Mouse (Mus musculus) forebrain, embryonic 14.5 days (tissue): Measurements from ENCODE around the gene Crk. TPM values are rescaled to one million over a fixed set of nuclear protein-coding genes. Genes with fewer than 3 reads are reported as not detected.
"Not testable (repeated sequence)": the region's sequence is repeated elsewhere in the genome, so short reads cannot be mapped to it uniquely, and the experiment has no call there.

Experiments
- ATAC-seq: fragments of 200-750 bp; cut with Nextera tagmentation; 2 replicates; pipeline ENCODE4 v1.8.0; 2017; ENCODE audit warnings: mild to moderate bottlenecking, moderate library complexity
- DNase-seq: peaks from one replicate; pipeline ENCODE4 v3.0.0-alpha.2; 2015; ENCODE audit warnings: low spot score
- H3K27ac ChIP-seq: fragments of 300-500 bp; sonication (generic); 2 replicates; pipeline ENCODE4 v1.5.1; 2014; ENCODE audit warnings: low read depth, mild to moderate bottlenecking, control low read depth, low read length, moderate library complexity
- H3K27me3 ChIP-seq: fragments of 300-500 bp; sonication (generic); replicated peaks from 2 replicates; pipeline ENCODE4 v1.6.1; 2014; ENCODE audit warnings: low read length, control low read depth, mixed read lengths; ENCODE audit not compliant: control insufficient read depth, insufficient read depth
- H3K36me3 ChIP-seq: fragments of 300-500 bp; sonication (generic); 2 replicates; pipeline ENCODE4 v1.6.1; 2014; ENCODE audit warnings: low read length, control low read depth; ENCODE audit not compliant: control insufficient read depth, insufficient read depth
- H3K4me1 ChIP-seq: fragments of 300-500 bp; sonication (generic); 2 replicates; pipeline ENCODE4 v1.6.1; 2014; ENCODE audit warnings: antibody characterized with exemption, low read length, control low read depth; ENCODE audit not compliant: control insufficient read depth, insufficient read depth
- H3K4me2 ChIP-seq: fragments of 300-500 bp; sonication (generic); 2 replicates; pipeline ENCODE4 v1.6.1; 2014; ENCODE audit warnings: mild to moderate bottlenecking, control low read depth, low read length
- H3K4me3 ChIP-seq: fragments of 300-500 bp; sonication (generic); 2 replicates; pipeline ENCODE4 v1.5.1; 2014; ENCODE audit warnings: low read depth, low read length, control low read depth
- H3K9ac ChIP-seq: fragments of 300-500 bp; sonication (generic); 2 replicates; pipeline ENCODE4 v1.6.1; 2014; ENCODE audit warnings: mild to moderate bottlenecking, low read length, control low read depth, moderate library complexity
- H3K9me3 ChIP-seq: fragments of 300-500 bp; sonication (generic); replicated peaks from 2 replicates; pipeline ENCODE4 v1.6.1; 2016; ENCODE audit warnings: low read length, control low read depth, mixed read lengths; ENCODE audit not compliant: control insufficient read depth
- WGBS: fragments of 180-500 bp; shearing (Covaris S2); extraction: QIAGEN DNeasy Blood & Tissue Kit; methylation state at CpG from one replicate; pipeline ENCODE4 v1.1.7; 2014; 5-methylcytosine and 5-hydroxymethylcytosine counted together
- polyA plus RNA-seq: library from polyadenylated mRNA; unstranded; fragments of >200 nt; fragmentation: Nextera tagmentation; extraction: Ambion mirVana; gene quantifications from 2 replicates; pipeline ENCODE4 v1.2.1, GENCODE M21; 2014

Gene Crk
- polyA plus RNA-seq, 1 experiment from 2014 or later, result 105 TPM

DNA sequence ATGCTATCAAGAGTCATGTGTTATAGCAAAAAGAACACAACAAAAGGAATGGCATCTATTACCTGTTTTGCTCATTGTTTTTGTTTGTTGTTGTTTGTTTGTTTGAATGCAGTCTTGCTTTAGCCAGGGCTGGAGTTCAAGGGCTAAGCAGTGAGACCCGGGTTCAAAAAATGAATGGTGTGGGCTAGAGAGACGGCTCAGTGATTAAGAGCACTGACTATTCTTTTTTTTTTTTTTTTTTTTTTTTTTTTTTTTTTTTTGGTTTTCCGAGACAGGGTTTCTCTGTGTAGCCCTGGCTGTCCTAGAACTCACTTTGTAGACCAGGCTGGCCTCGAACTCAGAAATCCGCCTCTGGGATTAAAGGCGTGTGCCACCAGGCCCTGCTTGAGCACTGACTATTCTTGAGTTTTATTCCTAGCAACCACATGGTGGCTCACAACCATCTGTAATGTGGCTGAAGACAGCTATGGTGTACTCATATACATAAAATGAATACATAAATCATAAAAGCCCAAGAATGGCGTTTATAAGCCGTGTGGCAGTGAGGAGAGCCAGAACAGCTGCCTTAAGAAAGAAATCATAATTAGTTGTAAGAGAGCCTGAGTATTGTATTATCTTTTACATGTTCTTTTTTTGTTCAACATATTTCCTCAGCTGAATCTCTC is 37.7 kb downstream of the Crk start:
- DNase-seq (peak; percentile 12), ATAC-seq (no peak)
- 88% methylated on average over 7 of the region's 8 CpGs for WGBS
- Histone ChIP-seq H3K27me3 (no peaks in the 10 kb centered on the region), H3K4me1 (no peaks in the 10 kb centered on the region), H3K36me3 (no peaks in the 10 kb centered on the region), H3K9me3 (0 out of 2 replicates have a peak, but pooled peaks cover 4% of the 10 kb centered on the region), H3K4me2 (no peak overlapping the region), H3K4me3 (no peak overlapping the region), H3K9ac (no peak overlapping the region), H3K27ac (no peak overlapping the region)

DNA sequence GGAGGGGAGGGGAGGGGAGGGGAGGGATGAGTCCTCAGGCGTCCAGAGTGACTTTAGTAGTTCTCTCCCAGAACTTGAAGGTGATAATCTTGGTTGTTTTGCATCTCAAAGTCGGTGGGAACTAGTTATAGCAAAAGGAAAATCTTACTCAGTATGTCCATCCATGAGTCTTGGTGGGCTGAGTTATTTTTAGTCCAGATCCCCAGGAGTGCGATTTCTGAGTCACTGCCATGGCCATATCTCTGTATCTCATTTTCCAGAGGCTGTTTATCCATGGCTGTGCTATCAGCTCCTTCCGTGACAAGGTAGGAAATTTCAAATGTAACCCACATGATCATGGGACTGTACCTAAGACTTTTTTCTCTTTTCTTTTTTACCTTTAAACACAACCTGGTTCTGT is 43.3 kb downstream of the Crk start:
- Histone ChIP-seq H3K36me3 (no peaks in the 10 kb centered on the region), H3K27ac (no peak overlapping the region), H3K9ac (no peak overlapping the region), H3K4me2 (no peak overlapping the region), H3K9me3 (0 out of 2 replicates have a peak, but pooled peaks cover 4% of the 10 kb centered on the region), H3K4me1 (no peaks in the 10 kb centered on the region), H3K4me3 (no peak overlapping the region), H3K27me3 (no peaks in the 10 kb centered on the region)
- DNase-seq (no peak), ATAC-seq (no peak)
- 64% methylated on average over 4 of the region's 4 CpGs for WGBS

DNA sequence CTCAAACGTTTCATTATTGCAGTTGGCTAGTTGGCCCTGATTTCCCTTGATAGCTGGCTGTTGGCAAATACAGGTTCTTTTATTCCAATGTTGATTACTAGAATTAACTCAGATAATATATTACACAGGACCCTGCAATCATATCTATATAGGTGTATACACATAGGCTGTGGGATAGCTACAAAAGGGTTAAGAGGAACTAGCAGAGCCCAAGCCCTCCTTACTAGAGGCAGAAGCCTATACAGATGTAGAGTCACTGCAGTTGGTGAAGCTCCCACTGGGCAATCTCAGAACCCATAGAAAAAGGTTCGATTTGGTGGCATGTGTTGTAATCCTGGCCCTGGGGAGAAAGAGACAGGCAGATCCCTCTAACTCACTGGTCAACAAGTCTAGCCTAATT is 48.1 kb downstream of the Crk start:
- Histone ChIP-seq H3K9ac (no peak overlapping the region), H3K9me3 (no peaks in the 10 kb centered on the region), H3K36me3 (no peaks in the 10 kb centered on the region), H3K4me2 (no peak overlapping the region), H3K4me3 (no peak overlapping the region), H3K4me1 (peaks cover 6% of the 10 kb centered on the region), H3K27ac (no peak overlapping the region), H3K27me3 (no peaks in the 10 kb centered on the region)
- WGBS, result 73% methylated on average over 2 of the region's 2 CpGs
- DNase-seq (no peak), ATAC-seq (no peak)

DNA sequence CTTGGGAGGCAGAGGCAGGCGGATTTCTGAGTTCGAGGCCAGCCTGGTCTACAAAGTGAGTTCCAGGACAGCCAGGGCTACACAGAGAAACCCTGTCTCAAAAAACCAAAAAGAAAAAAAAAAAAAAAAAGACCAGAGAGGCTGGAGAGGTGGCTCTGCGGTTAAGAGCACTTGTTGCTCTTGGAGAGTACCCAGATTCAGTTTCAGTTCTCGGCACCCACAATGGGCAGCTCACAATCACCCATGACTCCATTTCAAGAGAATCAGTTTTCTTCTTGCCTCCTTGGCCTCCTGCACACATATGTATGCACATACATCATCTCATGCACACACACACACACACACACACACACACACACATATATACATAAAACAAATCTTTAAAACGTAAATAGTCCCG is 48.6 kb downstream of the Crk start:
- not testable (repeated sequence) for H3K4me1 ChIP-seq, H3K9ac ChIP-seq, H3K4me2 ChIP-seq, H3K36me3 ChIP-seq, DNase-seq, H3K27ac ChIP-seq, ATAC-seq, H3K4me3 ChIP-seq, H3K27me3 ChIP-seq, H3K9me3 ChIP-seq
- 97% methylated on average over 6 of the region's 6 CpGs for WGBS

DNA sequence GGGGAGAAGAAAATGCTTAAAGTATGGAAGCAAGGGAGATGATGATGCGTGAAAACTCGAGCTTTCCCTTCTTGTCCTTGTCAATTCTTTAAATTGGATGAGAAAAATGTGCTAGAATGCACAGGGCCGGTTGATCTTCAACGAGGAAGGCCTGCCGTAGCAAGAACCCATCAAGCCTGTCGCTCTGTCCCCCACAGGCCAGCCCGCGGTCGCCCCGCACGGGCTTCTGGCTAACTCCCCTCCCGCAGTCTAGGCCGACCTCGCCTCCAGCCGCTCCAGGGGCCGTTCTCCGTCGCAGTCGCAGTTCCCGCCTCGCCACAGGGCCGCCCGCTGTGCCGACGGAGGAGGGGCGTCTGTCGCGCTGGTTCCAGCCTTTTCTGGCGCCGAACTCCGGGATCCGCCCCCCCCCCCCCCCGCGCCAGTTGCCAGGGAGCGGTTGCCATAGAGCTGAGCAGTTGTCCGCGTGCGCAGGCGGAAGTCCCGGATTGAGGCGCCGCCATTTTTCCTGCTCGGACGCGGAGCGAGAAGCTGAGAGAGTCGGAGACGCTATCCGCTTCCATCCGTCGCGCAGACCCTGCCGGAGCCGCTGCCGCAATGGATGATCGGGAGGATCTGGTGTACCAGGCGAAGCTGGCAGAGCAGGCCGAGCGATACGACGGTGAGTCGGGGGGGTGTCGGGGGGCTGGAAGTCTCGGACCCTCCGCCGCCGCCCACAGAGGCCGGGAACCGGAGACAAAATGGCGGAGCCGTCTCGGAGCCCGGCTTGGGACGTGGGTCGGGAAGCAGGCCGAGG is 53.6 kb downstream of the Crk start, which contains the start of gene Ywhae:
Gene Ywhae, plus strand, starts transcription at position 436 of the 793 bp plus-strand sequence.
- Histone ChIP-seq H3K4me1 (peaks cover 34% of the 10 kb centered on the region), H3K36me3 (no peaks in the 10 kb centered on the region; the same call in 1 of the 2 replicates), H3K9me3 (no peaks in the 10 kb centered on the region), H3K9ac (peak within 1 kb of the TSS; percentile 99), H3K4me2 (peak within 1 kb of the TSS; percentile 89), H3K27me3 (no peaks in the 10 kb centered on the region), H3K27ac (peak within 1 kb of the TSS; percentile 98), H3K4me3 (peak within 1 kb of the TSS; percentile 95)
- peak; percentile 96 for DNase-seq
- ATAC-seq, result peak; percentile 96
- WGBS, result under 1% methylated on average over 72 of the region's 76 CpGs

DNA sequence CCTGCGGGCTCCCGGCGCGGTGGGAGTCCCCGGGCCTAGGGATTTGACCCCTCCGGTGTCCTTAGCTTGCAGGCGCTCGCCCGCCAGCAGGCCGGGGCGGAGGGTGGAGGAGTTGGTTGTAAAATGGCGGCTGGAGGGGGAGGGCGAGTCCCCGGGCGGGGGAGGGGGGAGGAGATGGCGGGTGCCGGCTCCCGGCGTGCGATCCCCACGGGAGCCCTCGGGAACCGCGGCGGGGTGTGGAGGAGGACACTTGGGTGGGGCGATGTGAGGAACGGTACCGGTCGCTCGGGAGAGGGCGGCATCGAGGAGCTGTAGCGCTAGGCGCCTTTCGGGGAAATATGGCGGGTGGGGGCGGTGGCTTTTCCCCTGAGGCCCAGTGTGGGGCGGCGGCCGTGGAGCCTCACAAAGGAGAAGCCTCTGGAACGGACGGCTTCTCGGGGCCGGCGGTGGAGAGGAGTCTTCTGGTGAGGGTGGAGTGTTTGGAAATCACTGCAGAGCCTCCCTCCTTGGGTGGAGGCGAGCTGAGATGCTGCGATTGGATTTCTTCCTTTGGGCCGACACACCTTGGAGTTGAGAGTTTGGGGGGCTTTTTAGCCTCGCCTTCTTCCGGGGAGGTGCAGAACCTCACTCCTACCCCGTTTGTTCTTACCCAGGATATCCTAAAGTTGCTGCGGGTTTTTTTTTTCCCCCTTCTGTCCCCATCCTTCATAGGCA is 54.3 kb downstream of the Crk start:
- Histone ChIP-seq H3K4me2 (peak overlapping the region; percentile 89), H3K9me3 (no peaks in the 10 kb centered on the region), H3K36me3 (peaks cover 7% of the 10 kb centered on the region), H3K9ac (peak overlapping the region; percentile 99), H3K4me3 (peak overlapping the region; percentile 95), H3K4me1 (peaks cover 34% of the 10 kb centered on the region), H3K27me3 (no peaks in the 10 kb centered on the region), H3K27ac (peak overlapping the region; percentile 98)
- ATAC-seq (peak; percentile 65), DNase-seq (peak; percentile 69)
- WGBS, result under 1% methylated on average over 42 of the region's 52 CpGs

DNA sequence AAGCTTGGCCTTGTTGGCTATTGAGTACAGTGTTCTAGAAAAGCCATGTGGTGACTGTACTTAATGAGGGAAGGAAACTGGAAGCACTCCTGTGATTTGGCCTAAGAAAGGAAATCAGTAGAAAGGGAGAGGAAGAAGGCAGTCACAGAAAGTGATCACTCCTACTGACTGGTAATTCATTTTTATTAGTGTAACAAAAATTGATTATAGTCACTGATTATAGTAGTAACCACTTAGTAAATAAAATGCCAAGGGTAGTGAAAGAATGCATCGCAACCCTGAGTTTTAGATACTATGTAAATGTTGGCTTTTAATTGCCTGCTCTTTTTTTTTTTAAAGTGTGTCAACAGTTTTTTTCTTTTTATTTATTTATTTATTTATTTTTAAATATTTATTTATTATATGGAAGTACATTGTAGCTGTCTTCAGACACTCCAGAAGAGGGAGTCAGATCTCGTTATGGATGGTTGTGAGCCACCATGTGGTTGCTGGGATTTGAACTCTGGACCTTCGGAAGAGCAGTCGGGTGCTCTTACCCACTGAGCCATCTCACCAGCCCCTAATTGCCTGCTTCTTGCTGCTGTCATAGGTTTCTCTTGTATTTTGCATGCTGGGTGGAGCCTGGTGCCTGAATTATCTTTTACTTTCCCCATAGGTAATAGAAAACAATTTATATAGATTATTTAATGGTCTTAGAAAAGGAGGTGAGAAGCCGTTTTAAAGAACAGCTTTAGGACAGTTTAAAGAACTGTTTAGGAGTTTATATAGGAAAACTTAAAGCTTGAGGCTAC is 56.6 kb downstream of the Crk start:
- H3K4me1 ChIP-seq, result peaks cover 34% of the 10 kb centered on the region
- no peak for ATAC-seq
- H3K9ac ChIP-seq, result peak overlapping the region; percentile 35; the same call in 1 of the 2 replicates

DNA sequence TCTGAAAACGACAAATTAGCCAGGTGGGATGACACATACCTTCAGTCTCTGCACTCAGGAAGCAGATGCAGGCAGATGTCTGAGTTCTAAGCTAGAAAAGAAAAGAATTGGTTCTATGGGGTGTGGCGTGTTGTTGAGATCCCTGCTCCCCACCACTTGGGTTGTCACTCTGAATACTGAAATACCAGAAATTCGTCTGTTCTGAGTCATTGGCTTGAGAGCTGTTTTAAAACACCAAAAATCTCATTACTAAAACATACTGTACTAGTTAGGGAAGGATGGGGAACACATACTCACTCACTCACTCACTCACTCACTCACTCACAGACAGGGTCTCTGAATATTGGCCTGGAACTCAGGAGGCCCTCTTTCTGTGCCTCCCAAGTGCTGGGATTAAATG is 57.9 kb downstream of the Crk start:
- Histone ChIP-seq H3K27me3 (no peaks in the 10 kb centered on the region), H3K4me2 (peak overlapping the region; percentile 30), H3K27ac (no peak overlapping the region), H3K4me3 (no peak overlapping the region), H3K36me3 (peaks cover 19% of the 10 kb centered on the region), H3K4me1 (peaks cover 34% of the 10 kb centered on the region), H3K9ac (peak overlapping the region; percentile 22; the same call in 1 of the 2 replicates), H3K9me3 (no peaks in the 10 kb centered on the region)
- no peak for DNase-seq
- ATAC-seq, result no peak
- WGBS, result 56% methylated on average over 3 of the region's 3 CpGs

More for the DNA sequence above, 56.6 kb downstream of the Crk start:
- WGBS, result 76% methylated on average over 5 of the region's 5 CpGs
- Histone ChIP-seq H3K27ac (no peak overlapping the region), H3K9me3 (no peaks in the 10 kb centered on the region), H3K4me2 (peak overlapping the region; percentile 89), H3K27me3 (no peaks in the 10 kb centered on the region), H3K36me3 (peaks cover 18% of the 10 kb centered on the region), H3K4me3 (peak overlapping the region; percentile 95)
- no peak for DNase-seq
